Mouse (Mus musculus) CH12.LX (cell line): ENCODE results near the gene Rep15. TPM values are rescaled to one million over a fixed set of nuclear protein-coding genes. Genes with fewer than 3 reads are reported as not detected.

Experiments used
- DNase-seq: peaks from one replicate; pipeline ENCODE4 v3.0.0-alpha.2; 2013; ENCODE audit errors: extremely low read depth
- H3K27ac ChIP-seq: 2 replicates; pipeline ENCODE4 v1.5.1; 2012; ENCODE audit warnings: low read depth, mild to moderate bottlenecking, control low read depth, moderate library complexity; ENCODE audit not compliant: insufficient read depth
- H3K27me3 ChIP-seq: replicated peaks from 2 replicates; pipeline ENCODE3; 2012; ENCODE audit warnings: inconsistent platforms
- H3K36me3 ChIP-seq, 2 experiments: replicated peaks in 1 of 2; 2 replicates each; pipeline versions ENCODE3 to v1.6.1; 2012; ENCODE audit warnings: inconsistent platforms in 1 of 2, low read length in 1 of 2, mild to moderate bottlenecking in 1 of 2, mixed read lengths in 1 of 2, moderate library complexity in 1 of 2; ENCODE audit not compliant: control insufficient read depth in 1 of 2, insufficient read depth in 1 of 2
- H3K4me1 ChIP-seq, 2 experiments: 2 replicates each; pipeline ENCODE4 v1.6.1; 2012; ENCODE audit warnings: inconsistent platforms in 1 of 2, moderate library complexity in 1 of 2; ENCODE audit not compliant: insufficient read depth in 2 of 2, control insufficient read depth in 1 of 2
- H3K4me2 ChIP-seq: 2 replicates; pipeline ENCODE4 v1.6.1; 2012; ENCODE audit warnings: low read depth, mild to moderate bottlenecking, control low read depth; ENCODE audit not compliant: poor library complexity, insufficient read depth, severe bottlenecking
- H3K4me3 ChIP-seq, 3 experiments: fragments of 150-350 bp in 1 of 3; sonication (generic) in 1 of 3; replicated peaks in 1 of 3; 2 replicates each; pipeline versions ENCODE3 to v1.5.1; 2011 to 2012; ENCODE audit warnings: low read depth in 2 of 3, low read length in 2 of 3, mild to moderate bottlenecking in 2 of 3, moderate library complexity in 2 of 3, control low read depth in 1 of 3, improper control_type of control experiment in 1 of 3, inconsistent platforms in 1 of 3, mixed read lengths in 1 of 3; ENCODE audit not compliant: poor library complexity in 1 of 3
- H3K79me2 ChIP-seq: replicated peaks from 2 replicates; pipeline ENCODE4 v1.6.1; 2012; ENCODE audit warnings: mild to moderate bottlenecking, moderate library complexity; ENCODE audit not compliant: control insufficient read depth, poor library complexity, insufficient read depth, severe bottlenecking; ENCODE audit errors: extremely low read depth
- H3K9ac ChIP-seq: 2 replicates; pipeline ENCODE4 v1.6.1; 2012; ENCODE audit warnings: low read depth, mild to moderate bottlenecking, control low read depth, moderate library complexity; ENCODE audit not compliant: insufficient read depth
- H3K9me3 ChIP-seq: replicated peaks from 2 replicates; pipeline ENCODE3; 2012; ENCODE audit warnings: low read length, inconsistent platforms, mixed read lengths
- CHD2 ChIP-seq: IDR thresholded peaks from 2 replicates; pipeline ENCODE4 v1.6.1; 2011; ENCODE audit warnings: low read length, improper control_type of control experiment
- CTCF ChIP-seq, 2 experiments: IDR thresholded peaks in 1 of 2; conservative IDR thresholded peaks in 1 of 2; 2 replicates each; pipeline ENCODE4 v1.5.1; 2011 to 2012; ENCODE audit warnings: low read depth in 2 of 2, low read length in 2 of 2, improper control_type of control experiment in 1 of 2, inconsistent platforms in 1 of 2, mild to moderate bottlenecking in 1 of 2, moderate library complexity in 1 of 2
- E2F4 ChIP-seq: IDR thresholded peaks from 2 replicates; pipeline ENCODE4 v1.6.1; 2011; ENCODE audit warnings: low read depth, low read length, improper control_type of control experiment; ENCODE audit not compliant: insufficient replicate concordance
- ELF1 ChIP-seq: IDR thresholded peaks from 2 replicates; pipeline ENCODE4 v1.6.1; 2014; ENCODE audit warnings: low read depth, mild to moderate bottlenecking, inconsistent platforms, low read length, improper control_type of control experiment
- EP300 ChIP-seq: IDR thresholded peaks from 2 replicates; pipeline ENCODE4 v1.6.1; 2011; ENCODE audit warnings: low read length, improper control_type of control experiment
- ETS1 ChIP-seq: conservative IDR thresholded peaks from 2 replicates; pipeline ENCODE4 v1.6.1; 2012; ENCODE audit warnings: low read depth, mild to moderate bottlenecking, inconsistent platforms, low read length, improper control_type of control experiment, moderate library complexity
- GABPA ChIP-seq: IDR thresholded peaks from 2 replicates; pipeline ENCODE4 v1.6.1; 2012; ENCODE audit warnings: low read depth, low read length, improper control_type of control experiment, inconsistent platforms; ENCODE audit not compliant: insufficient replicate concordance
- JUN ChIP-seq: IDR thresholded peaks from 2 replicates; pipeline ENCODE4 v1.6.1; 2011; ENCODE audit warnings: low read depth, mild to moderate bottlenecking, low read length, improper control_type of control experiment, moderate library complexity; ENCODE audit not compliant: insufficient read depth
- MAZ ChIP-seq: IDR thresholded peaks from 2 replicates; pipeline ENCODE4 v1.6.1; 2012; ENCODE audit warnings: low read depth, mild to moderate bottlenecking, inconsistent platforms, low read length, improper control_type of control experiment, moderate library complexity
- MEF2A ChIP-seq: IDR thresholded peaks from 2 replicates; pipeline ENCODE4 v1.6.1; 2014; ENCODE audit warnings: low read depth, mild to moderate bottlenecking, inconsistent platforms, low read length, improper control_type of control experiment, borderline replicate concordance
- RCOR1 ChIP-seq: conservative IDR thresholded peaks from 2 replicates; pipeline ENCODE4 v1.6.1; 2012; ENCODE audit warnings: low read depth, mild to moderate bottlenecking, inconsistent platforms, low read length, improper control_type of control experiment
- TBP ChIP-seq: conservative IDR thresholded peaks from 2 replicates; pipeline ENCODE4 v1.6.1; 2011; ENCODE audit warnings: low read depth, low read length, improper control_type of control experiment
- USF1 ChIP-seq: IDR thresholded peaks from 2 replicates; pipeline ENCODE4 v1.6.1; 2014; ENCODE audit warnings: low read depth, mild to moderate bottlenecking, inconsistent platforms, low read length, improper control_type of control experiment
- USF2 ChIP-seq: conservative IDR thresholded peaks from 2 replicates; pipeline ENCODE4 v1.6.1; 2011; ENCODE audit warnings: low read depth, low read length, improper control_type of control experiment
- ZKSCAN1 ChIP-seq: IDR thresholded peaks from 2 replicates; pipeline ENCODE4 v1.6.1; 2012; ENCODE audit warnings: low read depth, inconsistent platforms, low read length, improper control_type of control experiment, borderline replicate concordance
- ZMIZ1 ChIP-seq: IDR thresholded peaks from 2 replicates; pipeline ENCODE4 v1.6.1; 2012; ENCODE audit warnings: low read depth, mild to moderate bottlenecking, inconsistent platforms, low read length, improper control_type of control experiment
- ZNF384 ChIP-seq: IDR thresholded peaks from 2 replicates; pipeline ENCODE4 v1.6.1; 2012; ENCODE audit warnings: low read depth, low read length, improper control_type of control experiment, inconsistent platforms
- dilution Hi-C: fragments of 300-500 bp; cut with MboI; formaldehyde crosslinking; loops from 2 replicates; pipeline ENCODE4 v1.14.3; 2020; ENCODE audit warnings: low sequenced_read_pairs; ENCODE audit not compliant: extremely low pct_unique_long_range_greater_than_20kb, extremely low pct_ligation_motif_present
- in situ Hi-C: fragments of 300-500 bp; cut with MboI; formaldehyde crosslinking; loops from 3 replicates; pipeline ENCODE4 v1.14.3; 2019; ENCODE audit warnings: low sequenced_read_pairs, low pct_ligation_motif_present, low pct_unique_long_range_greater_than_20kb, mixed read lengths
- polyA plus RNA-seq: library from polyadenylated mRNA; unstranded; fragments of >175 nt; gene quantifications from 2 replicates; pipeline ENCODE4 v1.2.1, GENCODE M21; 2012; ENCODE audit warnings: low read depth; ENCODE audit not compliant: insufficient read length
- total RNA-seq, 2 experiments: library from RNA; depleted of rRNA; stranded (reverse); fragments of 300-350 nt in 1 of 2; fragments of >200 nt in 1 of 2; gene quantifications; 2 replicates each; pipeline ENCODE4 v1.2.3; 2012 to 2014

The Rep15 gene
- total and polyA plus RNA-seq, 3 experiments, result 0.08 to 0.14 TPM; not detected in 1

DNA sequence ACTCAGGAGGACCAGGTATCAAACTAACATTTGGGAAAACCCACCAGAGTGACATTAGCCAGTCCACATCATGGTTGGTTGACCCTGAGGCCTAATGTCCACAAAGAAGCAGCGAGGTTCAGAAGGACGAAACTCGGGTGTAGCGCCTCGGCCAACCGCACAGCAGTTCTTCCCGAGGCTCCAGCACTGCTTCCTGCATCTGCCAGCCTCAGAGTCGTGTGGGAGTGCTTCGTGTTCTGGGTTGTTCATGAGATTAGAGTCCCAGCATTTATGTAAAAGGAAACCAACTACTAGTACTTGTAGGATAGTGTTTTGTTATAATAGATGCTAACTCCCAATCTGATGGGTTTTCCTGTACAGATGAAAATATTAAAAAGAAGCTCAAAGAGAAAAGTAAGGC, 33.1 kb upstream of the Rep15 start:
- no peaks in the 10 kb centered on the region for H3K4me1 ChIP-seq
- no peaks in the 10 kb centered on the region for H3K9me3 ChIP-seq
- no peaks in the 10 kb centered on the region for H3K27me3 ChIP-seq
- H3K9ac ChIP-seq, result no peak overlapping the region
- H3K36me3 ChIP-seq, result peaks cover 12 to 70% of the 10 kb centered on the region in 2 experiments
- H3K4me3 ChIP-seq, result no peak overlapping the region
- no peak for TF ChIP-seq USF2
- no peak for TF ChIP-seq USF1
- no peak for TF ChIP-seq CTCF (conservative IDR thresholded peaks at IDR 0.05 in 1 of 2, IDR thresholded peaks at IDR 0.05 in 1 of 2; ENCODE audit: low read depth in 2 of 2, low read length in 2 of 2)
- no peak for TF ChIP-seq ZNF384
- TF ChIP-seq E2F4, result no peak
- TF ChIP-seq GABPA, result no peak
- TF ChIP-seq EP300, result no peak
- TF ChIP-seq ELF1, result no peak
- no peak for TF ChIP-seq MEF2A
- no peak overlapping the region for H3K4me2 ChIP-seq
- dilution Hi-C loops (no loop called here), in situ Hi-C loops (loop anchor here (10.0 to 25.0 kb wide), 2 partner anchors 165 to 337 kb away; no protein-coding TSS in a partner anchor)
- no peak for DNase-seq
- H3K27ac ChIP-seq, result no peak overlapping the region
- H3K79me2 ChIP-seq, result no peaks in the 10 kb centered on the region

DNA sequence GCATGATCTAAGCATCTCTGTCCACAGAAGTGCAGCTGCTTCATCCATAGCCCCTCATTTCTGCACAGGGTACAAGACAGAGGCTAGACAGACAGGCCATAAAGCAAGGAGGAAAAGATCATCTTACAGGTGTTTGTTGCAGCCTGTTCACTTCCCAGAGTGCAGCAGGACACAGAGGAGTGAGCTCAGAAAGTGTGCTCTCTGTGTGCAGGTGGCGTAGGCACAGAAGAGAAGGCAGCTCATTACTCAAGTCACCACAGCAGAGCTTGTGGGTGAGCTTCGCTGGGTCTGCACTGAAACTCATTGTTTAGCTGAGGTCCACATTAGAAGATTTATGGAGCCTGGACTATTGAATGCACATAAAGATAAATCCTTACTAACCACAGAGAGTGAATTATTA, 32.6 kb upstream of the Rep15 start:
- Histone ChIP-seq H3K9ac (no peak overlapping the region), H3K9me3 (no peaks in the 10 kb centered on the region), H3K4me2 (no peak overlapping the region), H3K4me3 (no peak overlapping the region), H3K27ac (no peak overlapping the region; the same call in 1 of the 2 replicates), H3K4me1 (no peaks in the 10 kb centered on the region), H3K36me3 (peaks cover 12 to 70% of the 10 kb centered on the region in 2 experiments), H3K27me3 (no peaks in the 10 kb centered on the region), H3K79me2 (no peaks in the 10 kb centered on the region)
- no peak for DNase-seq
- dilution Hi-C loops, result no loop called here
- TF ChIP-seq TBP, result no peak
- TF ChIP-seq ZKSCAN1, result no peak
- no peak for TF ChIP-seq CHD2
- no peak for TF ChIP-seq ETS1
- TF ChIP-seq GABPA, result no peak
- TF ChIP-seq ZMIZ1, result no peak
- TF ChIP-seq MAZ, result no peak
- TF ChIP-seq E2F4, result no peak
- TF ChIP-seq USF1, result no peak
- TF ChIP-seq JUN, result no peak
- TF ChIP-seq RCOR1, result no peak
- in situ Hi-C loops, result loop anchor here (10.0 to 25.0 kb wide), 2 partner anchors 165 to 337 kb away; no protein-coding TSS in a partner anchor
